Mouse (Mus musculus) left cerebral cortex, adult 2 months (tissue): Measurements from ENCODE around the gene Cx3cr1. TPM values are rescaled to one million over a fixed set of nuclear protein-coding genes. Genes with fewer than 3 reads are reported as not detected.
A peak's percentile ranks its signal among the peaks of the same experiment; 100 is the strongest.
"Not testable (repeated sequence)": the region's sequence is repeated elsewhere in the genome, so short reads cannot be mapped to it uniquely, and the experiment has no call there.

Experiments
- DNase-seq, 2 experiments: peaks; one replicate each; pipeline ENCODE4 v3.0.0; 2021 to 2022; ENCODE audit warnings: low spot score in 2 of 2, mixed read lengths in 1 of 2; ENCODE audit errors: extremely low spot score in 1 of 2
- H3K27ac ChIP-seq: fragments of 200-600 bp; 2 replicates; pipeline ENCODE4 v1.8.1; 2022
- H3K4me3 ChIP-seq: fragments of 200-600 bp; 2 replicates; pipeline ENCODE4 v1.8.1; 2022
- CTCF ChIP-seq: fragments of 200-600 bp; IDR thresholded peaks from 2 replicates; pipeline ENCODE4 v1.8.1; 2022; ENCODE audit warnings: antibody characterized with exemption, mild to moderate bottlenecking, moderate library complexity
- intact Hi-C: fragments of 180-260 bp; cut with DNase I; formaldehyde crosslinking; loops from one replicate; pipeline ENCODE4 v1.15.1; 2025
- total RNA-seq, 2 experiments: library from RNA; stranded (reverse); gene quantifications; 2 replicates each; pipeline ENCODE4 v1.2.3; 2021

The Cx3cr1 gene
- total RNA-seq, 2 experiments from 2014 or later: 28.6 to 30.9 TPM

DNA sequence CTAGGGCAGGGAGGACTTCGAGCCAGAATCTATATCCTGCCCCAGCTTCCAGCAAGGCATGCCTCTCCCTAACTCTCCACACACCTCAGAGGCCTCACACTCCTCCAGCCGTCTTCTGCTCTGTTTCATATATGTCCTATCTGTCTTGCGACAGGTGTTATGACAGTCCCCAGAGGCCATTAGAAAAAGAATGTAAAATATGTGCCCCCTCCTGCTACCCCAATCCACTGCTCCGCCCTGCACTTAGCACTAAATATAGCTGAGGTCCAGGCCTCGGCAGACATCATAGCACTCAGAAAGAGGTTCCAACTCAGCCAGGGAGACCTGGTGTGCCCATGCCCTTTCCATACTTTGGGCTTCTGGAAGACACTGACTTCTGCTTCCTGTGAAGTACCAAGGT, 48.5 kb downstream of the Cx3cr1 start:
- DNase-seq: no peak
- no peak for TF ChIP-seq CTCF
- Histone ChIP-seq H3K4me3 (no peak overlapping the region), H3K27ac (no peak overlapping the region)
- intact Hi-C loops: no loop called here

DNA sequence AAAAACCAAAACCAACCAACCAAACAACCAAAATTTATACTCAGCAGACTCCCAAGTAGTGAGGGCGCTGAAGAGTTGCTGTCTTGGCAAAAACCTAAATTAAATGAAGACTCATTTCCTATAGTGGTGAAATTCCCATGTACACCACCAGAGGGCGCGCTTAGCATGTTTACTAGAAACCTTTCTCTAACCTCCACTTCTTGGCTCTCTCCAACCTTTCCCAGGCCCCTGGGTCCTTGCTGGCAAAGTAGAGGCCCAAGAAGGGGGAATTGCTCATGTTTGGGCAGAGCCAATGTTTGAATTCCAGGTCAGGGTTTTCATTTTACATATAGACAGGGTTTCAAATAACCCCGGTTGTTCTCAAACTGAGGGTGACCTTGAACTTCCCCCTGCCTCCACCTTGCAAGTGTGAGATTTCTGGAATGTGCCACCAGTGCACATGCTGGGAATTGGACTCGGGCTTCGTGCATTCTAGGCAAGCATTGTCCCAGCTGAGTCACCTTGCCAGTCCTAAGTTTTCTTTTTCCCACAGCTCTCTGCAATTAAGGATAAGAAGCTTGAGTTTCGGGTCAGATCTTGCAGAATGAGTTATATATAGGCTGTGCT, 49.3 kb downstream of the Cx3cr1 start:
- intact Hi-C loops: loop anchor here (1.0 kb wide), 1 partner anchor 78 kb away; no protein-coding TSS in a partner anchor
- no peak overlapping the region for H3K4me3 ChIP-seq
- TF ChIP-seq CTCF: peak; percentile 87
- DNase-seq: peak; percentile 75 to 77
- H3K27ac ChIP-seq: no peak overlapping the region

DNA sequence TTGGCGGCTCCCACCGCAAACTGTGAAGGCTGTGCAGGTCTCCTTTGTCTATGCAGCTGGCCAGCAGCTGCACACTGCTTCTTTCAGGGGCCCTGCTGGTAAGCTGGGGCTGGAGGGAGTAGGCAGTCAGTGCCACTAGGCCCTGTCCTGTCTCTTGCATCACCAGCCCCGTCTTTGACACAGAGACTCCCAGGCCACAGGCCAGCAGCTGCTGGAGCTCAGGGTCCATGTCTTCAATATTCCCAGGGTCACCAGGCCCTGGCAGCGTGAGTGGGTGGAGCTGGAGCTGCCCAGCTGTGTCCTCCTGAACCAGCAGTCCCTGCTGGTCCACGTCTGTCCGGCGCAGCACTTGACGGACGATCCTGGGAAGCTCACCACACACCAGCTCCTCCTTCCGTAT, 52.7 kb downstream of the Cx3cr1 start:
- Histone ChIP-seq H3K4me3 (no peak overlapping the region), H3K27ac (no peak overlapping the region)
- no peak for TF ChIP-seq CTCF
- intact Hi-C loops: no loop called here
- DNase-seq: no peak

DNA sequence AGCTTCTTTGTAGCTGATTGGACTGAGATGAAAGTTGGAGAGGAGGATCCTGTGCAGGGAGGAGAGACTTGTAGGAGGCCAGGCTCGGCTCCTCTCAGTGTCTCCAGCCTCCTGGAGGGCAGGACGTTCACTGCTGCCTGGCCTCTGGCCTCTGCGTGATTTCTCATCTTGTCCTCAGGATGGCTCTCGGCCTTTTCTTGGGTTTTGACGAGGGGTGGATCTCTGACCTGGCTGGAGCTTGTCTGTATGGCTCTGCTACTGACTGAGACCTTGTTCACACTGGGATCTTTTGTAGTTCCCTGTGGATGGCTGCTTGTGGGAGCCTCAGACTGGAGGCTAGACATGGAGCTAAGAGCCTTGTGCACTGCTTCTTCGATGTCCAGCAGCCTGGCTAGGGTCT, 54.9 kb downstream of the Cx3cr1 start:
- intact Hi-C loops: no loop called here
- no peak overlapping the region for H3K27ac ChIP-seq
- no peak overlapping the region for H3K4me3 ChIP-seq
- DNase-seq: no peak
- TF ChIP-seq CTCF: no peak

DNA sequence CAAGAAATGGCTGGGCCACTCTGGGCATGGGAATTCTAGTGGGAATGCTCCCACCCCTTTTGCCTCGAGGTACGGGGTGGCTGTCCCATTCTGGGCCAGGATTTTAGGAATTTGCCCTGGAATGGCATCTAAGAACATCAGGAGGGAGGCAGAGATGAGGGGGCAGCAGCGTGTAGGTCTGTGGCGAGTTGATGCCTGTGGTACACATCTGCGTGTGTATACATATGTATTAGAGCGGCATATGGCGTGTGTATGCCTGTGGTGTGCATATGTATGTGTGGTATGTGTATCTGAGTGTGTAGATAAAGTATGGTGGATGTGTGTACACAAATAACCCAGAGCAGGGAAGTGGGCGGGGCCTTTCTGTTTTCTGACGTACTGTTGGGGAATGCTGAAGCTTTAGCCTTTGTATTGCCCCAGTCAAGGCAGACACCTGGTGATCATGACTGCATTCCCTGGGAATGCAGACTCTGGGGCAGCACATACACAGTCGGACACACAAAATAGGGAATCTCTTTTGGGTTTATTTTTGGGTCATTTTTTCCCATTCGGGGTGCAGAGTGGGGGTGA, 56.3 kb downstream of the Cx3cr1 start:
- peak overlapping the region; percentile 40 for H3K27ac ChIP-seq
- H3K4me3 ChIP-seq: no peak overlapping the region
- intact Hi-C loops: no loop called here
- DNase-seq: no peak
- TF ChIP-seq CTCF: no peak

DNA sequence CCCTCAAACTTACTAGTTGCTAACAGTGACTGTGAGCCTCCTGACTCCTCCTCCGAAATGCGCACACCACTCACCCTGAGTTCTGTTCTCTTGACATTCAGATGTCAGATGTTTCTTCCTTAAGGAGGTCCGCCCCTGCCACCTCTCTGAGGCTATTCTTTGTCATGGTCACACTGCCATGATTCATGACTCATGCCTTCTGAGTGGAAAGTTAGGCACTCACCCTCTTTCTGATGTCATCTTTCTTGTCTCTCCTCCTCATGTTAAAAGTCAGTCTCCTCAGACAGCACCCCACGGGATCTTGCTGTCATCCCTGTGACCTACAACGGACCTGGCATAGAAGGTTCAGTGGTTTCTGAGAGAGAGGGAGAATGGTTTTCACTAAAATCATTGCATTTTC, 56.9 kb downstream of the Cx3cr1 start:
- TF ChIP-seq CTCF: no peak
- peak overlapping the region; percentile 40 for H3K27ac ChIP-seq
- H3K4me3 ChIP-seq: no peak overlapping the region
- DNase-seq: peak in 1 of 2 experiments; percentile 38
- intact Hi-C loops: no loop called here

DNA sequence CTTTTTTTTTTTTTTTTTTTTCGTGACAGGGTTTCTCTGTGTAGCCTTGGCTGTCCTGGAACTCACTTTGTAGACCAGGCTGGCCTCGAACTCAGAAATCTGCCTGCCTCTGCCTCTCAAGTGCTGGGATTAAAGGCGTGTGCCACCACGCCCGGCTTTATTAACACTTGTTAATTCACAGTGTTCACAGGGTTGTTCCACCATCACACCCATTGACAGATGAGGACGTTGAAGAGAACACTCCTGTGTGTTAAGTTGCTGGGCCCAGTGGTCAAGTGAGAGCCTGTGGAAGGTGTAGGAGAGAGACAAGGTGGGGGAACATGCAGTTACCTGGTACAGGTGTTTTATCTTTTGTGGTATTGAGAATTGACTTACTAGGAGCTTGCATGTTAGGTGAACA, 57.5 kb downstream of the Cx3cr1 start:
- intact Hi-C loops: not testable (repeated sequence)
- peak overlapping the region; percentile 32; the same call in 1 of the 2 replicates for H3K27ac ChIP-seq

DNA sequence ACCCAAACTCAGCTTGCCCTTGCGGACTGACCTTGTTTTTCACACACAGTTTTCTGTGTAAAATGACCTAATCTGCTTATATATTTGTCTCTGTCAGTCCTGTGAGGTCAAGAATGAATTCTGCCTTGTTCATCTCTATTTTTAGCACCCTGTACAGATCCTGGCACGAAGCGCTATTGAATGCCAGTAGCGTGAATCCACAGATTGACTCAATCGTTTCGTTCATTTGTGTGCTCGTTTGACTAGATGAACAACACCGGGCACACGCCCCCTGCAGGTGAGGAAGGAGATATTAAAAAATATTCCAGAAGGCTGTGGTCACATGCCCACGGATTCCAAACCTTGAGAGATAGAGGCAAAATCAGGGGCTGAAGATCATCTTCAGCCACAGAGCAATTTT, 58.1 kb downstream of the Cx3cr1 start:
- TF ChIP-seq CTCF: peak; percentile 70
- Histone ChIP-seq H3K4me3 (peak overlapping the region; percentile 43), H3K27ac (peak overlapping the region; percentile 97)
- DNase-seq: peak; percentile 51 to 71
- intact Hi-C loops: loop anchor here (1.0 kb wide), 2 partner anchors 28 to 48 kb away; no protein-coding TSS in a partner anchor

More for the DNA sequence above, 57.5 kb downstream of the Cx3cr1 start:
- DNase-seq, H3K4me3 ChIP-seq: not testable (repeated sequence)

DNA sequence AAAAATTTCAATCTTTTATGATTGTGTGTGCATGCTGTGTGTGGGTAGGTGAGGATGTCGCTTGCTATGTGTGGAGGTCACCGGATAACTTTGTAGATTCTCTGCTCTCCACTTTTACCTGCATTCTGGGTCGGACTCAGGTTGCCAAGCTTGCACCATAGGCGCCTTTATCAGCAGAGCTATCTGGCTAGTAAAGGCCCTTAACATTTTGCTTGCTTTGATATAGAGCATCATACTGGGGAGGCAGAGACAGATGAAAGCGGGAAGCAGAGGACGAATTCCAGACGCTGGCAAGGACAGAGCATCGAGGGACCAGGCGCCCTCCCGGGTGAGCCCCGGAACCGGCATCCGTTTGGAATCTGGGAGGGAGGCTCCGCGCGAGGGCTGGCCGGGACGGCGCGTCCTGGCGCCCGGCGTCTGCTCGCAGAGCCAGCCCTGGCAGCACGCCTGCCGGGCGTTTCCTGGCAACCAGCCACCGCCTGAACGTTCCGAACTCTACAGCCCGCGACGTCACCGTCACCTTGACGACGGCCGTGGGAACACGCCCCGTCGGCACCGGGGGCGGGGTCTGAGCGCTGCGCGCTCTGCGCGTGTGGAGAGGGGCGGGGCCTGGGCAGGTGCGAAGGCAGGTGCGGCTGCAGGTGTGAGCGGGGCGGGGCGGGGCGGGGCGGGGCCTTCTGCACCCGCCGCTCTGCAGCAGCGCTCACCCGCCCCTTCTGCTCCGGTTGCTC, 58.7 kb downstream of the Cx3cr1 start:
- Histone ChIP-seq H3K4me3 (peak overlapping the region; percentile 43), H3K27ac (peak overlapping the region; percentile 97)
- TF ChIP-seq CTCF: no peak
- intact Hi-C loops: loop anchor here (1.0 kb wide), 2 partner anchors 28 to 48 kb away; no protein-coding TSS in a partner anchor
- DNase-seq: peak; percentile 98 to 99

DNA sequence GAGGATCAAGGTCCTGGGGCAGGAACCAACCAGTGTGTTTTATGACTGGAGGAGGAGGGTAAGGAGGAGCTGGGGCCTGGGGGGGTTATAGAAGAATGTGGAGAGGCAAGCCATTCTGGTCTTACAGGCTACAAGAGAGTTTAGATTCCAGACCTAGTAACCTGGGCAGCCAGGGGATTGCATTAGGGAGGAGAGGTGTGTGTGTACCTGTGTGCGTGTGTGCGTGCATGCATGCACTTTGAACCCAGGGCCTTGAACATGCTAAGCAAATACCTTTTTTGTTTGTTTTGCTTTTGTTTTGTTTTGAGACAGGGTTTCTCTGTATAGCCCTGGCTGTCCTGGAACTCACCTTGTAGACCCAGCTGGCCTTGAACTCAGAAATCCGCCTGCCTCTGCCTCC, 59.8 kb downstream of the Cx3cr1 start:
- H3K4me3 ChIP-seq: no peak overlapping the region
- H3K27ac ChIP-seq: no peak overlapping the region

DNA sequence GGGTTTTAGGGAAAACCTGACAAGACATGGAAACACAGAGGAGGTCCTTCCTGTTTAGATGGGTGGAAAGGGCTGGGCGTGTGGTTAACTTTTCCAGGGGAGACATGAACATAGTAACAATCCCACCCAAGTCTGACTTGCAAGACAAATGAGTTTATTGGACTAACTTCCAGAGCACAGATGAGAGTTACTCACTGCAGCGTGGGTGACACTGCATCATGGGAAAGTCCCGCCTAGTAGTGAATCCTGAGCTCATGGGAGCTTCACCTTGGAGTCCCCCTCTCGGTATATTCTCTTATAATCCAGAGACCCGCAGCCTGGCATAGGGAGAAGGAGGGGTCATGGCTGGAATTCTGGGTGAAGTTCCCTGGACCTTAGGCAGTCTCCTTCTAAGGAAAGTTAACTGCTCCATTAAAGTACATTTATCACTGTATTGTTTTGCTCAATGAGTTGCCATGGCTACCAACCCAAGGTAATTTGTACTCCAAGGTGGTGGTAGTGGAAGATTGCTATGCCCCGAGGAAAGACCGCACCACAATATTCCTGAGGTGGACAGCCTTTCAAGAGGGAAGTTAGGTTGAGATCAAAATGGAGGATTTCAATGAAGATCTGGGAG, 60.3 kb downstream of the Cx3cr1 start:
- no peak overlapping the region for H3K27ac ChIP-seq

More for the DNA sequence above, 59.8 kb downstream of the Cx3cr1 start:
- intact Hi-C loops: no loop called here
- no peak for TF ChIP-seq CTCF
- no peak for DNase-seq

DNA sequence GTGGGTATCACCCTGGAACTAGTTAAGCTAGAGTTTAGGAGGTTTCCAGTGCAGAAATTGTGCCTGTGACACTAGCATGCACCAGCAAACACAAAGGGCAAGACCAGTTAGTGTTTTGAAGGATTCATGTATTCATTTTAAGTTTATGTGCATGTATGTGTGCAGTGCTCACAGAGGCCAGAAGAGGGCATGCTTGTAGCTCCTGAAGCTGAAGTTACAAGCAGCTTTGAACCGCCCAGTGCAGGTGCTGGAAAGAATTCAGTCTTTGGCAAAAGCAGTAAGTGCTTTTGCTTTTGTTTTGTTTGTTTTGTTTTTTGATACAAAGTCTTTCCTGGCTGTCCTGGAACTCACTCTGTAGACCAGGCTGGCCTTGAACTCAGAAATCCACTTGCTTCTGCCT, 61.8 kb downstream of the Cx3cr1 start:
- TF ChIP-seq CTCF: peak; percentile 8; the same call in 1 of the 2 replicates
- no peak overlapping the region for H3K27ac ChIP-seq
- no peak overlapping the region for H3K4me3 ChIP-seq
- no peak for DNase-seq
- intact Hi-C loops: no loop called here

More for the DNA sequence above, 60.3 kb downstream of the Cx3cr1 start:
- DNase-seq: no peak
- intact Hi-C loops: no loop called here
- no peak for TF ChIP-seq CTCF
- no peak overlapping the region for H3K4me3 ChIP-seq
